Mouse (Mus musculus) adrenal gland, adult 8-10 months (tissue): ENCODE measurements around the gene Nt5dc3. TPM values are rescaled to one million over a fixed set of nuclear protein-coding genes. Genes with fewer than 3 reads are reported as not detected.

Source experiments
- DNase-seq: peaks from one replicate; pipeline ENCODE4 v3.0.0; 2022
- total RNA-seq, 4 experiments: library from RNA; stranded (reverse); gene quantifications; 2 replicates each; pipeline ENCODE4 v1.2.4; 2022

The Nt5dc3 gene
- total RNA-seq, 4 experiments from 2014 or later, result 44.4 to 80.1 (median 57.1) TPM

DNA sequence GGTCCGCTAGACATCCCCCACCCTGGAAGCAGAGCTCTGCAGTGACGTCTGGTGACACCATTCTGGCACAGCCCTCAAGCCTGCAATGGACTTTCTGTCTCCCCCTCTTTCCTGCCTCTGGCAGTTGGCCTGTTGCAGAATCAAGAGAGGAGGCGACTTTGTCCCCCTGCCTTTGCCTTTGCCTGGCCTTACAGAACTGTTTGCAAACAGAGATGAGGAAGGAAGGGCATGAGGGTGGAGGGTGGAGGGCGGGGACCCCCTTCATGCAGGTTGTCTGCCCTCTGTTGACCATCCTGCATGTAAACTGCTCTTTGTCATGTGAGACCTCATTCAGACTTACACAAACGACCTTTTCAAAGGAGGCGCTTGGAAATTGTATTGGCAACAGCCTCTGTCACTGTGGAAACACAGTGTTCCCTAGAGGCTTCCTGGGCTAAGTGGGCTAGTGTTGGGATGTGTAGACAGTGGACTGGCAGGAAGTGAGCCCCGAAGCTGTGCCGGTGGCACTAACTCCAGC is 40.9 kb downstream of the Nt5dc3 start:
- DNase-seq, result no peak

- DNase-seq, result no peak
Observed at GRCm38 (mm10) chr10:86821014-86821413, 42.2 kb downstream of the Nt5dc3 start.

DNA sequence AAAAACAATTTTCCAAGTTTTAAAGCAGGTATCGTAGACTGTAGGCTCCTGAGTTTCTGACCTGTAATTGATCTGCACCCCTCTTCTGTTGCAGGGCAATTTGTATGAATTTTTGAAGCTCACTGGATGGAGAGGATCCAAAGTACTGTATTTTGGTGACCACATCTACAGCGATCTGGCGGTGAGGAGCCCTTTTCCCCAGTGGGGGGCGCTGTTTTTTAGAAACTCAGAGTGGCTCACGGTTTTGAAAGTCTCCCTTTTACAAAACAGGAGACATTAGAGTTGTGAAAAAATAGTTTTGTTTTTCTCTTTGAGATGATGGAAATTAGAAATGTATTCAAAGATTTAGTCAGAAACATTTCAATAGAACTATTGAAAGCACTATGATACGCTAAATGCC is 45.3 kb downstream of the Nt5dc3 start:
- no peak for DNase-seq

DNA sequence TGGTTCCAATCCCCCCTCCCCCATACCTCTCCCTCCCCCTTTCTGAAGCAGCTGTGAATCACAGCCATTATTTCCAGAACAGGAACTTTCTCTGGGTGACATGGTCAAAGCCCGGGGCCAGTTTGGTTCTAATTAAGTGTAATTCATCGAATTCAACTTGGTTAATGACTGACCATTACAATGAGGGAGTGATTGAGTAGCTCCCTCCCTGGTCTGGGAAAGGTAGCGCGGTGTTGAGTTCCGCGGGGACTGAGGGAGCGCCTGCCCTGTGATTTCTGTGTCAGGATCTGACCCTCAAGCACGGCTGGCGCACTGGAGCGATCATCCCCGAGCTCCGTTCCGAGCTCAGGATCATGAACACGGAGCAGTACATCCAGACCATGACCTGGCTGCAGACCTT is 46.1 kb downstream of the Nt5dc3 start:
- no peak for DNase-seq

- no peak for DNase-seq
Observed at GRCm38 (mm10) chr10:86825871-86826522, 47.2 kb downstream of the Nt5dc3 start.

- no peak for DNase-seq
Observed at GRCm38 (mm10) chr10:86826929-86827328, 48.1 kb downstream of the Nt5dc3 start.

GRCm38 (mm10) chr10:86828221-86829135 is 49.7 kb downstream of the Nt5dc3 start:
- no peak for DNase-seq

DNA sequence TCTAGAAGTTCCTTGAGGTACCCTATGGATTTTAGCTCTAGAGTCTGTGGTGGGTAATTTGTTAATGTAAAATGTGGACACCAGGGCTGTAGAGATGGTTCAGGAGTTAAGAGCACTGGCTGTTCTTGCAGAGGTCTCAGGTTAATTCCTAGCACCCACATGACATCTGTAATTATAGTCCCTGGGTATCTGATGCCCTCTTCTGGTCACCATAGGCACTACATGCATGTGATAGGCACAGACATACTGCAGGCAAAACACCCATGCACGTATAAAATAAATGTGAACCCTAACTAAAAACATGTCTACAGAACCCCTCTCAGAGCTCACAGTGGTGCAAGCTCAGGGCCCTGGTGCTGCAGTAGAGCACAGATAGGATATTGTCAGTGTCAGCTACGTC is 50.7 kb downstream of the Nt5dc3 start:
- DNase-seq, result no peak

DNA sequence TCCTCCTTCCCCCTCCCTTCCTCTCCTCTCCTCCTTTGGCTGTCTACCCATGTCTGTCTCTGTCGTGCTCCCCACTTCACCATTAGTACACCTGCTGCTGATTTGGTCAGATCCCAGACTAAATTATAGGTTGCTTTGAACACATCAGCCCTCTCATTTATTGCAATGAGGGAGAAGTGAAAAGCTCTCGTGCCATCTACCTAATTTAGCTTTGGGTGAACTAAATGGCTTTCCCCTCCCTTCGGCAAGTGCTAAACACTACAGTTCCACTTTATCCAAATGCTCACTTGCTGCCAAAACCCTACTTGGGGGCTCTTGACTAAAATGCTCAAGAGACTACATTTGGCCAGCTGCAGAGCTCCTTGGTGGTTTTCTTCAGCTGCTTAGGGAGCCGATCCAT is 58.0 kb downstream of the Nt5dc3 start:
- no peak for DNase-seq

- DNase-seq, result no peak
Observed at GRCm38 (mm10) chr10:86838827-86839226, 60.0 kb downstream of the Nt5dc3 start.

GRCm38 (mm10) chr10:86842659-86843058 is 63.9 kb downstream of the Nt5dc3 start:
- no peak for DNase-seq

DNA sequence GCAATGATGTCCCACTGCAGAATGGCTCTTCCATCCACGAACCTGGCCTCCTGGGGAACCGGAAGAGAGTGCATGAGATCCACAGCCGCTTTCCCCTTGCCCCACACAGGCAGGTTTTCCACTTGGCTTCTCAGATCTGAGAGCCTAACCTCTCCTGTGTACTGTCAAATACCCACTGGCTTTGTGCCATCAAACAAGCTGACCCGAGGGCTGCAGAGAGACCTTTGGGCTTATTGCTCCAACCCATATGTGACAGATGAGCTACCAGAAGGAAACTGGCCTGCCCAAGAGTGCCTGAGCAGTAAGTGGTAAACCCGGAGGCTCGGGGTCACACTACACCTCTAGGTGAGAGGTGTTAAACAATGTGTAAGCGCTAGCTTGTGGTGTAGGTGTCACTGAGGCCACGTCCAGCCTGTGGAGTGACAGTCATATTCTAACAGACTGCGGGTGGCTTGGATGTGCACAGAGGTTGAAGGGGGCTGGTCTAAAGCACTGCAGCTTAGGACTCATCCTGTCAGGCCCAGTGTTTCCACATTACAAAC is 68.2 kb downstream of the Nt5dc3 start:
- no peak for DNase-seq

DNA sequence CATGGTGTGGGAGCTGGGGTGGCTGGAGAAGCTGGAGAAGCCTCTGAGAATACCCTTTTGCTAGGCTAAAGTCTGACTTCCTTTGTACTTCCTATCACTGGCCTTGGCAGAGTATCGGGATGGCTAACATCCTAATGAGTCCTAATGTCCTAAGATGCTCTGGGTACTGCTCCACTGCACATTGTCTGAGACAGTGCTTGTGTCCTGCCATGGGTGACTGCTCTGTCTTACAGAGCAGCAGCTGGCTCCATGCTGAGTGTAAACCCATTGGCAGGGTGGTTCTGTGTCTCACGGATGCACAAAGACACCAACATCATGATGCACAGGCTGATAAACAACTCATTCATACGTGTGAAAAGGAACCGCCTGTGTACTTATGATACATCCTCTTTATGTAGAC is 70.3 kb downstream of the Nt5dc3 start:
- DNase-seq, result no peak

DNA sequence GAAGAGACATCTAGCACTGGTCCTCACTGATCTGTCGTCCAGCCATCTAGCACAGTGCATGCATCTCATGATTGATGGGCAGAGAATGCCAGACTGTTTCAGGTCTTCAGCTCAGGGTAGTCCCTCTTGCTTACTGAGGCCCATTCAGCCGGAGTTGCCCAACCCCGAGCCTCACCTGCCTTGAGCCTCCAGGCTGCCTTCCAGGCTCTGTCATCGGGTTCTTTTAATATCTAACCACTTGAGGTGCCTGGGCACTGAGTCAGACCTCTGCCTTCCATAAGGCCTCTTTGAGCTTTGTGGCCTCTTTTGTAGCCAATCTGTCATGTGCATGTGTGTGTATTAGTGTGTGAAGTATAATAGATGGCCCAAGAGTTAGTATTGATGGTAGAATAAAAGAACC is 70.7 kb downstream of the Nt5dc3 start:
- DNase-seq, result no peak

- DNase-seq, result no peak
Observed at GRCm38 (mm10) chr10:86852160-86852559, 73.4 kb downstream of the Nt5dc3 start.

GRCm38 (mm10) chr10:86853433-86853832 is 74.6 kb downstream of the Nt5dc3 start:
- no peak for DNase-seq

- no peak for DNase-seq
Observed at GRCm38 (mm10) chr10:86860396-86860795, 81.6 kb downstream of the Nt5dc3 start.

DNA sequence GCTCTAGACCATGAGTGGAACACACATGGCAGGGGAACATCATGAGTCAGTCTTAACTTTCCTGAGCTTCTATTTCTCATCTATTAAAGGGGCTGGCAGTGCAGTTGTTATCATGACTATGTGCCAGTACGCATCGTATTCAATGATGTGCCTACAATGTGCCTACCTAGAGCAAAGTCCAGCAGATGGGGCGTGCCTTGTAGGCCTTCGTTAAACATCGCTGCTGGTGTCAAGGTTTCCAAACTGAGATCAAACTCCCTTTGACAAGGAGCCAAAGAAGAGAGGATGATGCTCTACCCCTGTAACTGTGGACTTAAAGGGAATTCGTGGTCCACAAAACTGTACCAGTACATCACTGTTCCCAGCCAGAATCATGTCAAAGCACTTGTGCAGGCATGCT is 83.7 kb downstream of the Nt5dc3 start:
- no peak for DNase-seq

- DNase-seq, result no peak
Observed at GRCm38 (mm10) chr10:86863429-86863828, 84.6 kb downstream of the Nt5dc3 start.

DNA sequence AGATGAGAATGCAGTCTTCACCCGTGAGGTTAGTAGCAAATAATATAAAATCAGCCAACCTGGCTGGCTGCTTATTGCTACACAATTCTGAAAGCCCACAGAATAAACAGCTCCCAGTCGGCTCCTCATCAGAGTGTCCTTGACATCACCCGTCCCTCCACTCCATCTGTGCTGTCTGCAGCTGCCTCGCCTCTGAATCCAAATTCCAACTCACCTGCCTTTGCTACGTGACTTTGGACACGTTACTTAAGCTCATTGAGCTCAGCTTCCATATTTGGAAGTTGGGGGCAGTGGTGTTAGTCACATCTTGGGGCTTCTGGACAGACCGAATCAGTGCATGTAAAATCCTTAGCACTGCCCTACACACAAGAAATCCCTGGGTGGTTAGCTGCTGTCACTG is 93.3 kb downstream of the Nt5dc3 start:
- DNase-seq, result no peak

DNA sequence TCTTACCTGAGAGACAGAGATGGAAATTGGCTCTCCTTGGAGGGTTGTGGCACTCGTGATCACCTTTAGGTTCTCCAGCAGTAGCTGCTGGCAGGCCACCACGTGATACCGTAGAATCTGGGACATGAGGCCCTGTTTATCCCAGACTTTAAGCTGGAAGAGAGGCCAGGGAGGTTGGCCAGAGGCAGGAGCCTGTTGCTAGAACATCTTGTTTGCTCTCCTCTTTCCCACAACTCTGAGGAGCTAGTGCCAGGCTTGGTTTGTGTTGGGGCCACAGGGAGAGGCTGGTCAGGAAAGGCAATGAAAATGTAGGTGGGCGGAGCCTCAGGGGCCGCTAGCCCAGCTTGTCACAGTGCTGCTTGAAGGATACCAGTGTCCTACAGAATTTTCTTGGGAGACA is 93.8 kb downstream of the Nt5dc3 start:
- DNase-seq, result no peak

DNA sequence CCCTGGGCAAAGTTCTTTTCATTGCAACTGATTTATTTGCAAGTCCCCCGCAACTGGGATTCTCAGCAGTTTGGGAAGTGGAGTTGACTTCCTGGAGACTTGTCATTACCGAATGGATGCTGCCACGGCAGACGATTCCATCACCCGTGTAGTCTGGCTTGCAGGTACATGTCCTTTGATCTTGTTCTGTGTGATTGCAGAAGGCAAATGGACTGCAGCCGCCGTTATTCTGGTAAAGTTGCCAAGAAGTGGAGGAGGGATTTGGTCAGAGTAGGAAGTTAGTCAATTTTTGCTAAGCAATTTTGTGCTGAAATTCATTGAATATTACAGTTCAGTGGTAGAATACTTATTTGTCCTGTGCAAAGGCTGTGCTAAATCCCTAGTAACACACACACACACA is 99.9 kb downstream of the Nt5dc3 start:
- no peak for DNase-seq

DNA sequence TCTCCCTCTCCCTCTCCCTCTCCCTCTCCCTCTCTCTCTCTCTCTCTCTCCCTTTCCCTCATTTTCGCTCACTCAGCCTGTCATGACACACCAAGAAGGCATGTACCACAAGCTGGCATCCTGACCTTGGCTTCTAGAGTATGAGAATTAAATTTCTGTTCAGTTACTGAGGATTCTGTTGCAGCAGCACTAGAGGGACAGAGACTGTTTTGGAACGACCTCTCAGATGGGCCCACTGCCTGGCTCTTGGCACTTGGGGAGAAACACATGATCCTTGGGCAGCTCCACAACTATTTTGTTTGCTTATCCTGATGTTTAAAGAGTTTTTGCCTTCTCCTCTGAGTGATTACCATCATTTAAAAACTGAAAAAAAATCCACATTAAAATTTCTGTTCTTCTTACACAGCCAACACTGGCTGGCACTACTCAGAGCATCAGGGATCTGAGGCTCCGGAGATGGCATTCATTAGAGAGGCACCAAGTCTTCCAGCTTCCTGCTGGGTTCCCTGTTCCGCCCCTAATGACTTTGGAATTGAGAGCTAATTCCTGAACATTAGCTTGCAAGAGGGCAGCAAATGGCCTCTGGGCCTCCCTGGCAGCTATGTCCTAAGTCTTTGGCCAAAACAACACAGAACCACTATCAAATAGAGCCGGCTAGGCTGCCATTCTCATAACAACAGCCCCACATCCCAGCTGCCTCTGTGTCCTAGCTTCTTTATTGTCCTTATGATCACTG is 101.4 kb downstream of the Nt5dc3 start:
- DNase-seq, result peak; percentile 47
